Comparison of ENCODE assay signal across 30 mouse cellular contexts in genomic region chr10:80904004-80904693, GRCm38 (mm10). TPM values are rescaled to one million over a fixed set of nuclear protein-coding genes. Genes with fewer than 3 reads are reported as not detected.
DNase-seq lines count a peak whose midpoint lies in the region; ATAC-seq and TF ChIP-seq lines count a peak whose summit lies in the region.
"Had no signal": no experiment of that assay in that cellular context is flagged by ENCODE, and none has a peak within 500 bp of the region (broad histone marks: within the 10 kb centered on the region; RNA-seq: fewer than 3 reads in every experiment).

No protein-coding gene starts in this region.

- intact Hi-C loops in heart, postnatal 25 days (cut with DNase I): no loop called here

- H3K4me1 ChIP-seq in heart, embryonic 13.5 days: peaks cover 16% of the 10 kb centered on the region
- H3K4me1 ChIP-seq in stomach, postnatal 0 days (replicated peaks; ENCODE audit: control insufficient read depth, insufficient read depth): peaks cover 3% of the 10 kb centered on the region

- peak; percentile 51 for TF ChIP-seq EP300 in stomach, postnatal 0 days (optimal IDR thresholded peaks at IDR 0.05)

- peaks cover 76% of the 10 kb centered on the region for H3K36me3 ChIP-seq in heart, embryonic 13.5 days
- H3K36me3 ChIP-seq in stomach, postnatal 0 days (ENCODE audit: control insufficient read depth, insufficient read depth, low read length): peaks cover 26% of the 10 kb centered on the region

- ATAC-seq in heart, embryonic 13.5 days (ENCODE audit: extremely low read depth, insufficient number of reproducible peaks, low FRiP score, low TSS enrichment): no peak
- no peak for ATAC-seq in stomach, postnatal 0 days (ENCODE audit: low FRiP score, low TSS enrichment)
- ATAC-seq: activated CD4-positive, CD25-positive, alpha-beta regulatory T cell, adult 4 months; forebrain, embryonic 13.5 days; inflammation-experienced regulatory T-cells, adult 6 months; midbrain, embryonic 13.5 days had no signal

- no peak overlapping the region for H3K4me2 ChIP-seq in heart, embryonic 13.5 days
- H3K4me2 ChIP-seq in stomach, postnatal 0 days (replicated peaks; ENCODE audit: low read depth): no peak overlapping the region
- H3K4me2 ChIP-seq: forebrain, embryonic 13.5 days; heart, embryonic 11.5 days; hindbrain, embryonic 14.5 days; liver, embryonic 15.5 days; lung, embryonic 15.5 days; midbrain, embryonic 13.5 days had no signal

- H3K27ac ChIP-seq in heart, embryonic 13.5 days (replicated peaks): no peak overlapping the region
- H3K27ac ChIP-seq in stomach, postnatal 0 days (replicated peaks): no peak overlapping the region
- H3K27ac ChIP-seq: forebrain, embryonic 13.5 days; hindbrain, embryonic 14.5 days; kidney, postnatal 0 days; left cerebral cortex, adult 2 months; liver, embryonic 15.5 days; lung, embryonic 15.5 days; midbrain, embryonic 13.5 days had no signal

- TF ChIP-seq CTCF in stomach, postnatal 0 days (IDR thresholded peaks at IDR 0.05; ENCODE audit: low read depth): no peak

- peak; percentile 48 for DNase-seq in adrenal gland, postnatal 10 days
- no peak for DNase-seq in adrenal gland, adult 8-10 months
- no peak for DNase-seq in heart, postnatal 25 days (ENCODE audit: low spot score)
- DNase-seq in lung, postnatal 4 days: peak; percentile 29 to 70
- no peak for DNase-seq in lung, postnatal 25 days (ENCODE audit: low spot score)
- DNase-seq in stomach, postnatal 0 days (ENCODE audit: low spot score): no peak
- DNase-seq: cerebellum, postnatal 10 days; gastrocnemius, postnatal 10 days; heart, postnatal 4 days; kidney, adult 2 months; liver; right cerebral cortex, postnatal 14 days; thymus, postnatal 14 days had no signal

- no peaks in the 10 kb centered on the region for H3K9me3 ChIP-seq in heart, embryonic 13.5 days
- H3K9me3 ChIP-seq in stomach, postnatal 0 days (ENCODE audit: control insufficient read depth, low read length): no peaks in the 10 kb centered on the region
- H3K9me3 ChIP-seq: forebrain, embryonic 13.5 days; G1E; liver, embryonic 15.5 days; lung, embryonic 15.5 days; megakaryocyte, embryonic 14.5 days; midbrain, embryonic 13.5 days had no signal

- no peaks in the 10 kb centered on the region for H3K27me3 ChIP-seq in heart, embryonic 13.5 days (replicated peaks)
- H3K27me3 ChIP-seq in stomach, postnatal 0 days (ENCODE audit: control insufficient read depth, insufficient read depth, low read length): no peaks in the 10 kb centered on the region
- H3K27me3 ChIP-seq: forebrain, embryonic 13.5 days; liver, embryonic 15.5 days; lung, embryonic 15.5 days; megakaryocyte, embryonic 14.5 days; midbrain, embryonic 13.5 days had no signal

- WGBS in heart, embryonic 13.5 days: 73% methylated on average over 28 of the region's 28 CpGs
- 84% methylated on average over 27 of the region's 28 CpGs for WGBS in stomach, postnatal 0 days

- peak overlapping the region; percentile 30; the same call in 1 of the 2 replicates for H3K9ac ChIP-seq in heart, embryonic 13.5 days
- H3K9ac ChIP-seq in stomach, postnatal 0 days (ENCODE audit: low read length): no peak overlapping the region
- H3K9ac ChIP-seq: forebrain, embryonic 13.5 days; hindbrain, embryonic 14.5 days; liver, embryonic 15.5 days; lung, embryonic 15.5 days had no signal

- no peak overlapping the region for H3K4me3 ChIP-seq in heart, embryonic 13.5 days
- H3K4me3 ChIP-seq in stomach, postnatal 0 days (ENCODE audit: low read depth, low read length): no peak overlapping the region
- H3K4me3 ChIP-seq: erythroblast, embryonic 14.5 days; forebrain, embryonic 13.5 days; left cerebral cortex, adult 2 months; liver, embryonic 15.5 days; lung, embryonic 15.5 days; megakaryocyte, embryonic 14.5 days; midbrain, embryonic 13.5 days had no signal

RNA-seq across cellular contexts. Expression of gene Timm13, which starts 3.4 kb away (rescaled TPM):
- 100 to 1,000 TPM; 271 to 285 TPM for total RNA-seq in adrenal gland, postnatal 10 days (2021)
- total RNA-seq in adrenal gland, adult 8-10 months (2022): 100 to 1,000 TPM; 154 to 235 (median 185) TPM
- 285 and 314 TPM in 2 replicates for polyA plus RNA-seq in heart, embryonic 13.5 days (2015; fragmentation: Nextera tagmentation; extraction: Ambion mirVana)
- total RNA-seq in heart, postnatal 25 days (2021): 100 to 1,000 TPM; 143 to 148 TPM
- 292 and 304 TPM in 2 replicates for polyA plus RNA-seq in stomach, postnatal 0 days (2015; fragmentation: Nextera tagmentation; extraction: Ambion mirVana)

RNA-seq across cellular contexts. Expression of gene Lmnb2, which starts 13.9 kb away (rescaled TPM):
- 10 to 100 TPM; 14.5 to 16.5 TPM for total RNA-seq in adrenal gland, postnatal 10 days (2021)
- 10 to 100 TPM; 10.0 to 17.2 (median 15.2) TPM for total RNA-seq in adrenal gland, adult 8-10 months (2022)
- polyA plus RNA-seq in heart, embryonic 13.5 days (2015; fragmentation: Nextera tagmentation; extraction: Ambion mirVana): 24.8 and 26.7 TPM in 2 replicates
- total RNA-seq in heart, postnatal 25 days (2021): 1 to 10 TPM; 4.6 to 5.6 TPM
- polyA plus RNA-seq in stomach, postnatal 0 days (2015; fragmentation: Nextera tagmentation; extraction: Ambion mirVana): 12.0 and 12.4 TPM in 2 replicates

RNA-seq across cellular contexts. Expression of gene Gadd45b, which starts 25.7 kb away (rescaled TPM):
- 10 to 100 TPM; 11.7 to 44.5 TPM for total RNA-seq in adrenal gland, postnatal 10 days (2021)
- 100 to 1,000 TPM in 1 of 4 experiments, 10 to 100 TPM in 3; 17.5 to 112 (median 73.6) TPM for total RNA-seq in adrenal gland, adult 8-10 months (2022)
- 29.2 and 33.9 TPM in 2 replicates for polyA plus RNA-seq in heart, embryonic 13.5 days (2015; fragmentation: Nextera tagmentation; extraction: Ambion mirVana)
- 10 to 100 TPM in 1 of 2 experiments, 1 to 10 TPM in 1; 8.2 to 14.1 TPM for total RNA-seq in heart, postnatal 25 days (2021)
- polyA plus RNA-seq in stomach, postnatal 0 days (2015; fragmentation: Nextera tagmentation; extraction: Ambion mirVana): 59.5 and 62.2 TPM in 2 replicates

RNA-seq across cellular contexts. Expression of gene Tmprss9, which starts 32.5 kb away (rescaled TPM):
- total RNA-seq in adrenal gland, postnatal 10 days (2021): under 1 TPM; 0.09 to 0.12 TPM
- under 1 TPM in 1 of 4 experiments, not detected in 3; 0.18 TPM for total RNA-seq in adrenal gland, adult 8-10 months (2022)
- 0.05 and 0.07 TPM in 2 replicates for polyA plus RNA-seq in heart, embryonic 13.5 days (2015; fragmentation: Nextera tagmentation; extraction: Ambion mirVana)
- not detected for total RNA-seq in heart, postnatal 25 days (2021)
- polyA plus RNA-seq in stomach, postnatal 0 days (2015; fragmentation: Nextera tagmentation; extraction: Ambion mirVana): 2.0 and 2.2 TPM in 2 replicates
- total RNA-seq: granulocyte monocyte progenitor cell, adult 5-6 weeks; heart, postnatal 4 days; monocyte, adult 5-6 weeks; neutrophil, adult 5-6 weeks had no signal
- polyA plus RNA-seq: activated CD4-positive, CD25-positive, alpha-beta regulatory T cell, adult 4 months; heart, embryonic 11.5 days; inflammation-experienced regulatory T-cells, adult 6 months; liver, embryonic 15.5 days; lung, embryonic 15.5 days had no signal

RNA-seq across cellular contexts. Expression of gene Sppl2b, which starts 49.1 kb away (rescaled TPM):
- 10 to 100 TPM; 25.3 to 39.8 TPM for total RNA-seq in adrenal gland, postnatal 10 days (2021)
- total RNA-seq in adrenal gland, adult 8-10 months (2022): 10 to 100 TPM; 28.1 to 45.3 (median 36.1) TPM
- polyA plus RNA-seq in heart, embryonic 13.5 days (2015; fragmentation: Nextera tagmentation; extraction: Ambion mirVana): 27.7 and 28.5 TPM in 2 replicates
- 10 to 100 TPM; 22.4 to 23.6 TPM for total RNA-seq in heart, postnatal 25 days (2021)
- 17.7 and 23.0 TPM in 2 replicates for polyA plus RNA-seq in stomach, postnatal 0 days (2015; fragmentation: Nextera tagmentation; extraction: Ambion mirVana)

Comparison
In these comparisons a context has a peak if more than half of its experiments do, and no peak if none do; other contexts are left out.
1. DNase-seq: peak in adrenal gland, postnatal 10 days (single experiment) and lung, postnatal 4 days (2 of 2); none in adrenal gland, adult 8-10 months (single experiment), heart, postnatal 25 days (single experiment), lung, postnatal 25 days (single experiment) and stomach, postnatal 0 days (single experiment).